25 mouse cellular contexts compared by ENCODE assay signal in the genomic region with DNA sequence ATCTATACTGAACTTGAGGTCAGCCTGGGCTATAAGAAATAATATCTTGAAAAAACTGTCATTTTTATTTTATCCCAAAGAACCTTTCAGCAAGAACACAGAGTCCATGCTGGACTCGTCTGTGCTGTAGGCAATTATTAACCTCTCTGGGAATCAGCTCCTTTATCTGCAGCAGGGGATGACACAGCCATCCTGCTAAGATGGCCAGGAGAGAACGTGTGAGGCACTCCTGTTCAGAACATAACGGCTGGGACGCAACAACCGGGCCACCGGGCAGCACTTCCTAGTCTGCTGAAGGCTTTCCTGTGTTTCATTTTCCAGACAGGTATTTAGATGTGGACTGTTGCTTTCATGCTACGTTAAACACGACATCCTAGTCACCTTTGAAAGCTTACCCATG. TPM values are rescaled to one million over a fixed set of nuclear protein-coding genes. Genes with fewer than 3 reads are reported as not detected.
A peak's percentile ranks its signal among the peaks of the same experiment; 100 is the strongest.
DNase-seq lines count a peak whose midpoint lies in the region; ATAC-seq and TF ChIP-seq lines count a peak whose summit lies in the region.
"Had no signal": no experiment of that assay in that cellular context is flagged by ENCODE, and none has a peak within 500 bp of the region (broad histone marks: within the 10 kb centered on the region; RNA-seq: fewer than 3 reads in every experiment).

No protein-coding gene starts in this region.

- no peak for ATAC-seq in embryonic facial prominence, embryonic 13.5 days (ENCODE audit: insufficient number of reproducible peaks, insufficient read depth, low FRiP score, low TSS enrichment, low read depth)
- peak; percentile 51; the same call in 1 of the 2 replicates for ATAC-seq in intestine, embryonic 15.5 days
- ATAC-seq: activated CD4-positive, CD25-positive, alpha-beta regulatory T cell, adult 4 months; forebrain, embryonic 15.5 days had no signal

- no peaks in the 10 kb centered on the region for H3K9me3 ChIP-seq in embryonic facial prominence, embryonic 13.5 days
- H3K9me3 ChIP-seq in embryonic facial prominence, embryonic 10.5 days = no peaks in the 10 kb centered on the region
- no peaks in the 10 kb centered on the region for H3K9me3 ChIP-seq in intestine, embryonic 15.5 days
- H3K9me3 ChIP-seq: embryonic facial prominence, embryonic 12.5 days; forebrain, embryonic 12.5 days; forebrain, embryonic 15.5 days; hindbrain, embryonic 12.5 days; hindbrain, embryonic 15.5 days had no signal

- H3K27me3 ChIP-seq in embryonic facial prominence, embryonic 13.5 days = no peaks in the 10 kb centered on the region
- no peaks in the 10 kb centered on the region for H3K27me3 ChIP-seq in embryonic facial prominence, embryonic 10.5 days (replicated peaks; ENCODE audit: low read depth, poor library complexity, severe bottlenecking)
- H3K27me3 ChIP-seq in kidney, adult 2 months (replicated peaks; ENCODE audit: control insufficient read depth, insufficient read depth, low read length) = no peaks in the 10 kb centered on the region
- no peaks in the 10 kb centered on the region for H3K27me3 ChIP-seq in intestine, embryonic 15.5 days (replicated peaks)
- H3K27me3 ChIP-seq: embryonic facial prominence, embryonic 12.5 days; forebrain, embryonic 12.5 days; forebrain, embryonic 15.5 days; hindbrain, embryonic 12.5 days; hindbrain, embryonic 15.5 days had no signal

- 91% methylated on average over 8 of the region's 8 CpGs for WGBS in embryonic facial prominence, embryonic 13.5 days
- WGBS in embryonic facial prominence, embryonic 10.5 days = 89% methylated on average over 8 of the region's 8 CpGs
- 53% methylated on average over 8 of the region's 8 CpGs for WGBS in kidney, adult 2 months
- WGBS in intestine, embryonic 15.5 days = 80% methylated on average over 8 of the region's 8 CpGs

- peaks cover 71% of the 10 kb centered on the region for H3K36me3 ChIP-seq in embryonic facial prominence, embryonic 13.5 days
- peaks cover 73% of the 10 kb centered on the region for H3K36me3 ChIP-seq in embryonic facial prominence, embryonic 10.5 days (replicated peaks)
- 0 out of 2 replicates have a peak, but pooled peaks cover 2% of the 10 kb centered on the region for H3K36me3 ChIP-seq in kidney, adult 2 months (ENCODE audit: control insufficient read depth, insufficient read depth, low read length)
- peaks cover 27% of the 10 kb centered on the region for H3K36me3 ChIP-seq in intestine, embryonic 15.5 days

- no peak for DNase-seq in embryonic facial prominence, embryonic 10.5 days (ENCODE audit: low spot score)
- peak; percentile 55 for DNase-seq in kidney, adult 2 months
- no peak for DNase-seq in kidney, postnatal 4 days
- peak; percentile 13 to 61 for DNase-seq in kidney, postnatal 25 days
- no peak for DNase-seq in retina, embryonic 14.5 days (ENCODE audit: low spot score)
- DNase-seq in urinary bladder, adult 18-20 months (ENCODE audit: low spot score in 2 of 2) = no peak
- DNase-seq: adrenal gland, adult 8-10 months; adrenal gland, postnatal 36 days; cerebellum, adult 18-20 months; cerebellum, adult 9-10 months; cerebellum, postnatal 14 days; gastrocnemius, postnatal 10 days; gastrocnemius, postnatal 36 days had no signal

- H3K4me1 ChIP-seq in embryonic facial prominence, embryonic 13.5 days = peaks cover 3% of the 10 kb centered on the region
- H3K4me1 ChIP-seq in embryonic facial prominence, embryonic 10.5 days = peaks cover 3% of the 10 kb centered on the region
- H3K4me1 ChIP-seq in kidney, adult 2 months (ENCODE audit: control insufficient read depth, insufficient read depth, low read length) = peaks cover 19% of the 10 kb centered on the region; the same call in 1 of the 2 replicates
- peaks cover 2% of the 10 kb centered on the region; the same call in 1 of the 2 replicates for H3K4me1 ChIP-seq in intestine, embryonic 15.5 days (replicated peaks)

- no peak overlapping the region for H3K27ac ChIP-seq in embryonic facial prominence, embryonic 13.5 days
- no peak overlapping the region for H3K27ac ChIP-seq in embryonic facial prominence, embryonic 10.5 days (replicated peaks)
- no peak overlapping the region for H3K27ac ChIP-seq in kidney, adult 2 months (ENCODE audit: insufficient read depth, low read depth, low read length)
- H3K27ac ChIP-seq in intestine, embryonic 15.5 days = no peak overlapping the region
- H3K27ac ChIP-seq: embryonic facial prominence, embryonic 12.5 days; forebrain, embryonic 12.5 days; forebrain, embryonic 15.5 days; hindbrain, embryonic 12.5 days; hindbrain, embryonic 15.5 days had no signal

- H3K9ac ChIP-seq in embryonic facial prominence, embryonic 13.5 days = 0 out of 2 replicates have a peak overlapping the region, but pooled peaks have one; percentile 3
- no peak overlapping the region for H3K9ac ChIP-seq in intestine, embryonic 15.5 days
- H3K9ac ChIP-seq: embryonic facial prominence, embryonic 12.5 days; forebrain, embryonic 12.5 days; forebrain, embryonic 15.5 days; hindbrain, embryonic 12.5 days; hindbrain, embryonic 15.5 days had no signal

- H3K4me2 ChIP-seq in embryonic facial prominence, embryonic 13.5 days = no peak overlapping the region
- no peak overlapping the region for H3K4me2 ChIP-seq in intestine, embryonic 15.5 days (replicated peaks)
- H3K4me2 ChIP-seq: embryonic facial prominence, embryonic 12.5 days; forebrain, embryonic 12.5 days; forebrain, embryonic 15.5 days; heart, embryonic 11.5 days; hindbrain, embryonic 12.5 days; hindbrain, embryonic 15.5 days had no signal

- no peak for TF ChIP-seq CTCF in kidney, adult 2 months (conservative IDR thresholded peaks at IDR 0.05; ENCODE audit: insufficient read depth, insufficient read length, low read depth, low read length)

- no peak overlapping the region for H3K4me3 ChIP-seq in embryonic facial prominence, embryonic 13.5 days
- no peak overlapping the region for H3K4me3 ChIP-seq in embryonic facial prominence, embryonic 10.5 days
- H3K4me3 ChIP-seq in kidney, adult 2 months (ENCODE audit: insufficient read depth, low read depth, low read length) = no peak overlapping the region
- H3K4me3 ChIP-seq in intestine, embryonic 15.5 days (replicated peaks) = no peak overlapping the region
- H3K4me3 ChIP-seq: embryonic facial prominence, embryonic 12.5 days; erythroblast, embryonic 14.5 days; forebrain, embryonic 12.5 days; forebrain, embryonic 15.5 days; hindbrain, embryonic 12.5 days; hindbrain, embryonic 15.5 days had no signal

- no peak for TF ChIP-seq POLR2A in kidney, adult 2 months (IDR thresholded peaks at IDR 0.05; ENCODE audit: low read depth, low read length)

RNA-seq across cellular contexts. Expression of gene Dhdds, which starts 6.0 kb away (rescaled TPM):
- polyA plus RNA-seq in embryonic facial prominence, embryonic 13.5 days (2015; fragmentation: Nextera tagmentation; extraction: Ambion mirVana) = 45.1 and 49.9 TPM in 2 replicates
- polyA plus RNA-seq in embryonic facial prominence, embryonic 10.5 days (2016; fragmentation: Nextera tagmentation; extraction: Ambion mirVana) = 41.2 and 42.1 TPM in 2 replicates
- polyA plus RNA-seq in kidney, adult 2 months (2012; rRNA removed) = 32.0 and 37.0 TPM in 2 replicates
- 40.3 and 41.9 TPM in 2 replicates for polyA plus RNA-seq in intestine, embryonic 15.5 days (2015; fragmentation: Nextera tagmentation; extraction: Ambion mirVana)

RNA-seq across cellular contexts. Expression of gene Lin28a, which starts 23.9 kb away (rescaled TPM):
- polyA plus RNA-seq in embryonic facial prominence, embryonic 13.5 days (2015; fragmentation: Nextera tagmentation; extraction: Ambion mirVana) = not detected in 2 replicates
- 18.7 and 24.2 TPM in 2 replicates for polyA plus RNA-seq in embryonic facial prominence, embryonic 10.5 days (2016; fragmentation: Nextera tagmentation; extraction: Ambion mirVana)
- not detected in 2 replicates for polyA plus RNA-seq in kidney, adult 2 months (2012; rRNA removed)
- polyA plus RNA-seq in intestine, embryonic 15.5 days (2015; fragmentation: Nextera tagmentation; extraction: Ambion mirVana) = 0.05 and 0.10 TPM in 2 replicates
- polyA plus RNA-seq: activated CD4-positive, CD25-positive, alpha-beta regulatory T cell, adult 4 months; erythroblast, embryonic 14.5 days; forebrain, embryonic 15.5 days had no signal

RNA-seq across cellular contexts. Expression of gene Hmgn2, which starts 26.2 kb away (rescaled TPM):
- polyA plus RNA-seq in embryonic facial prominence, embryonic 13.5 days (2015; fragmentation: Nextera tagmentation; extraction: Ambion mirVana) = 2,594 and 2,669 TPM in 2 replicates
- 2,976 and 3,167 TPM in 2 replicates for polyA plus RNA-seq in embryonic facial prominence, embryonic 10.5 days (2016; fragmentation: Nextera tagmentation; extraction: Ambion mirVana)
- polyA plus RNA-seq in kidney, adult 2 months (2012; rRNA removed) = 12.2 and 21.9 TPM in 2 replicates
- 1,763 and 2,086 TPM in 2 replicates for polyA plus RNA-seq in intestine, embryonic 15.5 days (2015; fragmentation: Nextera tagmentation; extraction: Ambion mirVana)

RNA-seq across cellular contexts. Expression of gene Zfp683, which starts 58.9 kb away (rescaled TPM):
- not detected in 2 replicates for polyA plus RNA-seq in embryonic facial prominence, embryonic 13.5 days (2015; fragmentation: Nextera tagmentation; extraction: Ambion mirVana)
- polyA plus RNA-seq in embryonic facial prominence, embryonic 10.5 days (2016; fragmentation: Nextera tagmentation; extraction: Ambion mirVana) = not detected in 2 replicates
- polyA plus RNA-seq in kidney, adult 2 months (2012; rRNA removed) = 0.52 and 0.81 TPM in 2 replicates
- polyA plus RNA-seq in intestine, embryonic 15.5 days (2015; fragmentation: Nextera tagmentation; extraction: Ambion mirVana) = not detected in 2 replicates
- polyA plus RNA-seq: embryonic facial prominence, embryonic 12.5 days; erythroblast, embryonic 14.5 days; forebrain, embryonic 12.5 days; forebrain, embryonic 15.5 days; heart, embryonic 11.5 days; heart, embryonic 14.5 days; heart, postnatal 0 days; hindbrain, embryonic 12.5 days; hindbrain, embryonic 15.5 days had no signal

Comparison
In these comparisons a context has a peak if more than half of its experiments do, and no peak if none do; other contexts are left out.
1. DNase-seq: peak in kidney, adult 2 months (single experiment) and kidney, postnatal 25 days (2 of 2); none in embryonic facial prominence, embryonic 10.5 days (single experiment), kidney, postnatal 4 days (0 of 2), retina, embryonic 14.5 days (single experiment) and urinary bladder, adult 18-20 months (0 of 2).
2. RNA of gene Lin28a, which starts 23.9 kb away (polyA plus RNA-seq): 18.7 to 24.2 TPM in embryonic facial prominence, embryonic 10.5 days; 0.05 to 0.10 TPM in intestine, embryonic 15.5 days, not detected in embryonic facial prominence, embryonic 13.5 days and not detected in kidney, adult 2 months; every median in the first group is over 10 times any median in the second.
3. RNA of gene Hmgn2, which starts 26.2 kb away (polyA plus RNA-seq): 2,976 to 3,167 TPM in embryonic facial prominence, embryonic 10.5 days, 2,594 to 2,669 TPM in embryonic facial prominence, embryonic 13.5 days and 1,763 to 2,086 TPM in intestine, embryonic 15.5 days; 12.2 to 21.9 TPM in kidney, adult 2 months; every median in the first group is over 10 times any median in the second.